Mouse (Mus musculus) lung, adult 2 months (tissue): ENCODE data around the gene Acadm.

ENCODE experiments used
- CTCF ChIP-seq: fragments of 200-500 bp; IDR thresholded peaks from 2 replicates; pipeline ENCODE4 v1.5.1; 2011; ENCODE audit warnings: mild to moderate bottlenecking, low read length, control low read depth; ENCODE audit not compliant: insufficient read depth
- POLR2A ChIP-seq: fragments of 200-500 bp; IDR thresholded peaks from 2 replicates; pipeline ENCODE4 v1.6.1; 2011; ENCODE audit warnings: low read depth, mild to moderate bottlenecking, control low read depth, low read length, borderline replicate concordance; ENCODE audit errors: extremely low read depth

DNA sequence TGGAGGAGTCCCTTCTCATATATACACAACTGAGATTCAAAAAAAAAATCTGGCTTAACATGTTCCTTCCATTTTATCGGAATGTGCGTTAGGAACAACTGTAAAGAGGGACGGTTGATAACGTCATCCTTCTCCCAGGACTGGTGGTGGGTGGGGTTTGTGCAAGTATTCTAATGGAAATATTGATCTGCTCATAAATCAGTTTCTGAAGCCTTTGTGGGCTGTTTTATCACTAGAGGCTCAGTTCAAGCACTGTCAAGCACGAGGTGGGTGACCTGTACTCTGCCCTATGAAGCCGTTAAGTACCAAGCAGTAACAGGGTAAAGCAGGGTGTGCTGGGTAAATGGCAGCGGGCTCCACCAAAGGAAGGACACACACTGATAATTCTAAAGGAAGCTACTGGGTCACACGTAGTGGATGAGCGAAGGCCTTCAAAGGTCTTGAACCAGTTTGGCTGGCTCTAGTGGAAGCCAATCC is 15.3 kb upstream of the Acadm start:
- TF ChIP-seq CTCF (no peak), POLR2A (no peak)
